Mouse (Mus musculus): ENCODE results near the gene Lrp2bp. TPM values are rescaled to one million over a fixed set of nuclear protein-coding genes. Genes with fewer than 3 reads are reported as not detected.
A peak's percentile ranks its signal among the peaks of the same experiment; 100 is the strongest.

Gene Lrp2bp
- polyA plus RNA-seq, 1 experiment from 2014 or later, result 0.89 TPM

DNA sequence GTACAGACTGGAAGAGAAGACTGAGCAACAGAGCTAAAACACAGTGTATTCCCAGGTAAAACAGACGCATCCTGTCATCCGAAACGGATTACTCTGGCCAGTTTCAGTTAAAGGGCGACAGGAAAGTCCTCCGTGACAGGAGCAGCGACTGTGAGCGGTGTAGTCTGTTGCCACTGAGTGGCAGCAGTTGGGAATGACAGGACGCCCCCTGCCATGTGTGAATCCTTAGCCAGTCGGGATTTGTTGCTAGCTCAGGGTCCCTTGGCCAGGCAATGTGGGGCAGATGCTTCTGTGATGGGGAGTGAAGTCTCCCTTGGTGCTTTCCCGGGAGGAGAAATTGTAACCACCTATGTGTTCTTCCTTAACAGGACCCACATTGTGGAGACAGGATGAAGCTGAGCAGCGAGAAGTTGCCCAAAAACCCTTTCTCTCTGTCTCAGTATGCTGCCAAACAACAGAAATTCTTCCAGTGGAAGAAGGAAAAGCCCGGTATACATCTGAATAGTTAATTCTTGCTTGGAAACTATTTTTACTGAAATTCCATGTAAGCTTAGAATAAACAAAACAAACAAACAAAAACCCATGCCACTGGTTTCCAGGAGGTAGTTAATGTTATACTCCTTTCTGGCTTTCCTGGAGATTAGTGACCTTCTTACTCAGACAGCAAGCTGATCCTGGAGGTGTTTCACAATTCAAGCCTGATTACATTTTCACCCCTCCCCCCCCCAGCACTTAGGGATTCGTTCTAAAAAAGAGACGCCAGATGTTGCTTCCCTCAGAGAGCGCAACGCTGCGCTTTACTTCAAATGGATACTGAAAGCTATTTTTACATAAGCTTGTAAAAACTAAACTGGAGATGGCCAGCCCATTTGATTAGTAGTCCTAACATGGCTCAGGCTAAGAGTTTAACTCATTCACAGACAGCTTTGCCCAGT lies 11.9 kb downstream of the Lrp2bp start:
- H3K4me3 ChIP-seq (ENCODE audit: low read depth, low read length), result peak overlapping the region; percentile 16; the same call in 1 of the 2 replicates
- WGBS (ENCODE audit: insufficient replicate concordance), result 10% methylated on average over 17 of the region's 17 CpGs
- H3K27ac ChIP-seq (ENCODE audit: low read depth, low read length), result peak overlapping the region; percentile 42; the same call in 1 of the 2 replicates
- peak; percentile 68; the same call in 1 of the 2 replicates for ATAC-seq (replicated peaks; ENCODE audit: insufficient number of reproducible peaks, low FRiP score, low TSS enrichment)
- H3K36me3 ChIP-seq (ENCODE audit: control insufficient read depth, insufficient read depth, low read length), result no peaks in the 10 kb centered on the region
- H3K27me3 ChIP-seq (ENCODE audit: control insufficient read depth, insufficient read depth, low read length), result no peaks in the 10 kb centered on the region
- peak overlapping the region; percentile 56 for H3K9ac ChIP-seq (ENCODE audit: low read depth, low read length)
- no peaks in the 10 kb centered on the region for H3K9me3 ChIP-seq (replicated peaks; ENCODE audit: control insufficient read depth, low read length)
- H3K4me1 ChIP-seq (ENCODE audit: control insufficient read depth, insufficient read depth, low read length), result peaks cover 10% of the 10 kb centered on the region; the same call in 1 of the 2 replicates
- peak overlapping the region; percentile 60 for H3K4me2 ChIP-seq

DNA sequence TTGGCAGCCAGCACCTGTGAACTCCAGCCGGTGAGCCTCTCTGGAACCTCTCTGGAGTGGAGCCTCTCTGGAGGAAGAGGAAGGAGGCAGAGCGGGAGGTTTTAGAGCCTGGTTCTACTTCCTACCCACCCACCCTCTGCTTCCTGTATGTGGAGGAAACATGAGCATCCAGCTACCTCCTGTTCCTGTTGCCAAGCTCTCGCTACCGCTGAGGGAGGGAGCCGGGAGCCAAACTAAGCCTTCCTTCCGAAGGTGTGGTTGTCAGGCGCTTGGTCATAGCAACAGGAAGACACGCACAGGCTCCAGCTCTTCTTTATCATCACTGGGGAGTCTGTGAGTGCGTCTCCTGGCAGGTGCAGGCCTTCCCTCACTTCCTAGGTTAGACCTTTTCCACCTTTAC lies 23.1 kb downstream of the Lrp2bp start:
- Histone ChIP-seq H3K9ac (ENCODE audit: low read depth, low read length) (no peak overlapping the region), H3K4me1 (ENCODE audit: control insufficient read depth, insufficient read depth, low read length) (0 out of 2 replicates have a peak, but pooled peaks cover 6% of the 10 kb centered on the region), H3K4me2 (no peak overlapping the region), H3K27ac (ENCODE audit: low read depth, low read length) (no peak overlapping the region), H3K36me3 (ENCODE audit: control insufficient read depth, insufficient read depth, low read length) (no peaks in the 10 kb centered on the region), H3K4me3 (ENCODE audit: low read depth, low read length) (no peak overlapping the region), H3K9me3 (replicated peaks; ENCODE audit: control insufficient read depth, low read length) (no peaks in the 10 kb centered on the region), H3K27me3 (ENCODE audit: control insufficient read depth, insufficient read depth, low read length) (no peaks in the 10 kb centered on the region)
- ATAC-seq (replicated peaks; ENCODE audit: insufficient number of reproducible peaks, low FRiP score, low TSS enrichment), result no peak
- 77% methylated on average over 9 of the region's 9 CpGs for WGBS (ENCODE audit: insufficient replicate concordance)

DNA sequence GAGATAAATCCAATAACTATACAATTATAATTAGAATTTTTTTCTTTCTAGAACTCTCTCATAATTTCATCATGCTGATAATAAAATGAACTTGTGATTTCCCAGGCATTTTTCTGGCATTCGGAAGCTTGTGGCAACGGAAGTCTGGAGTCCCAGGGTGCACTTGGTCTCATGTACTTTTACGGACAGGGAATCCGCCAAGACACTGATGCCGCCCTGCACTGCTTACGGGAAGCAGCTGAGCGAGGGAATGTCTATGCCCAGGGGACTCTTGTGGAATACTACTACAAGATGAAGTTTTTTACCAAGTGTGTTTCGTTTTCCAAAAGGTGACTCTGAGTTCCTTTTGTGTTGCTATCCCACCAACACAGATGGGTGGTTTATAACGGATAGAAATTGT lies 23.7 kb downstream of the Lrp2bp start:
- H3K4me1 ChIP-seq (ENCODE audit: control insufficient read depth, insufficient read depth, low read length), result 0 out of 2 replicates have a peak, but pooled peaks cover 6% of the 10 kb centered on the region
- no peaks in the 10 kb centered on the region for H3K9me3 ChIP-seq (replicated peaks; ENCODE audit: control insufficient read depth, low read length)
- H3K27ac ChIP-seq (ENCODE audit: low read depth, low read length), result no peak overlapping the region
- no peak overlapping the region for H3K4me2 ChIP-seq
- no peaks in the 10 kb centered on the region for H3K27me3 ChIP-seq (ENCODE audit: control insufficient read depth, insufficient read depth, low read length)
- no peak overlapping the region for H3K9ac ChIP-seq (ENCODE audit: low read depth, low read length)
- H3K4me3 ChIP-seq (ENCODE audit: low read depth, low read length), result no peak overlapping the region
- H3K36me3 ChIP-seq (ENCODE audit: control insufficient read depth, insufficient read depth, low read length), result no peaks in the 10 kb centered on the region
- no peak for ATAC-seq (replicated peaks; ENCODE audit: insufficient number of reproducible peaks, low FRiP score, low TSS enrichment)
- WGBS (ENCODE audit: insufficient replicate concordance), result 89% methylated on average over 9 of the region's 9 CpGs

DNA sequence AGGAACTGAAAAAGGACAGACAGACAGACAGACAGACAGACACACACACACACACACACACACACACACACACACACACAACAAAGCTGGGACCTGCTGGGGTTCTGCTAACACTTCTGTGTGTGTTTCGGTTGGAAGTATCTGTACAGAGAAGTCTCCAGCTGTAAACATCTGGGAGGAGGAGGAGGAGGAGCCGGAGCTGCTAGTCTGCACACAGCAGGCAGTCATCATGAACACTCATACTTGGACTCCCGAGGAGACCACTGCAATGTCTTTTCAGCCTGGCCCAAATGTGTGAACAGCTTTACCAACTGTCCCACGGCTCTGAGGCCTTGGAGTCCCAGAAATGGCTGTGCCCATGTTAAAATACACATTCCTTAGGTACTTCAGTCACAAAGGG lies 25.3 kb downstream of the Lrp2bp start:
- no peak overlapping the region for H3K9ac ChIP-seq (ENCODE audit: low read depth, low read length)
- no peak overlapping the region for H3K4me2 ChIP-seq
- H3K27ac ChIP-seq (ENCODE audit: low read depth, low read length), result no peak overlapping the region
- no peaks in the 10 kb centered on the region for H3K27me3 ChIP-seq (ENCODE audit: control insufficient read depth, insufficient read depth, low read length)
- H3K4me1 ChIP-seq (ENCODE audit: control insufficient read depth, insufficient read depth, low read length), result 0 out of 2 replicates have a peak, but pooled peaks cover 6% of the 10 kb centered on the region
- no peak for ATAC-seq (replicated peaks; ENCODE audit: insufficient number of reproducible peaks, low FRiP score, low TSS enrichment)
- no peaks in the 10 kb centered on the region for H3K9me3 ChIP-seq (replicated peaks; ENCODE audit: control insufficient read depth, low read length)
- 42% methylated on average over 4 of the region's 4 CpGs for WGBS (ENCODE audit: insufficient replicate concordance)
- no peak overlapping the region for H3K4me3 ChIP-seq (ENCODE audit: low read depth, low read length)
- H3K36me3 ChIP-seq (ENCODE audit: control insufficient read depth, insufficient read depth, low read length), result no peaks in the 10 kb centered on the region

DNA sequence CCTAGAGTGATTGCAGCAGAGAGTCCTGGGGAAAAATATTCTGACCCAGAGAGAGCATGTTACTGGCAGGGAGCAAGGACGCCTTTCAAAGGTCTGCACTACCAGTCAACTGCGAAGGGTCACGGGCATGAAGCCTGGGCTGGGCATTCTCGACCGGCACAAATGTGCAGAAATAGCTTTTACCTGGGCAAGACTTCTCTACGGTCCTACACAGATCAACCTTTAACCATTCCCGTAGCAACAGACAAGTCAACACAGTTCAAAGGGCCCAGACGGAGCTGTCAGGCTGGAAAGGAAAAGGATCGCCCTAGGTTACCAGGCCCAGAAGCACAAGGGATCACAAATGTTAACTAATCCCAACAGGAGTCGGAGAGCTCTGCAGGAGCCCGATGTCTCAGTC lies 37.1 kb downstream of the Lrp2bp start:
- ATAC-seq (replicated peaks; ENCODE audit: insufficient number of reproducible peaks, low FRiP score, low TSS enrichment), result no peak
- no peak overlapping the region for H3K4me2 ChIP-seq
- H3K36me3 ChIP-seq (ENCODE audit: control insufficient read depth, insufficient read depth, low read length), result 0 out of 2 replicates have a peak, but pooled peaks cover 4% of the 10 kb centered on the region
- no peak overlapping the region for H3K9ac ChIP-seq (ENCODE audit: low read depth, low read length)
- H3K27me3 ChIP-seq (ENCODE audit: control insufficient read depth, insufficient read depth, low read length), result no peaks in the 10 kb centered on the region
- peaks cover 6% of the 10 kb centered on the region; the same call in 1 of the 2 replicates for H3K4me1 ChIP-seq (ENCODE audit: control insufficient read depth, insufficient read depth, low read length)
- 75% methylated on average over 11 of the region's 11 CpGs for WGBS (ENCODE audit: insufficient replicate concordance)
- H3K4me3 ChIP-seq (ENCODE audit: low read depth, low read length), result no peak overlapping the region
- H3K27ac ChIP-seq (ENCODE audit: low read depth, low read length), result no peak overlapping the region
- H3K9me3 ChIP-seq (replicated peaks; ENCODE audit: control insufficient read depth, low read length), result no peaks in the 10 kb centered on the region

DNA sequence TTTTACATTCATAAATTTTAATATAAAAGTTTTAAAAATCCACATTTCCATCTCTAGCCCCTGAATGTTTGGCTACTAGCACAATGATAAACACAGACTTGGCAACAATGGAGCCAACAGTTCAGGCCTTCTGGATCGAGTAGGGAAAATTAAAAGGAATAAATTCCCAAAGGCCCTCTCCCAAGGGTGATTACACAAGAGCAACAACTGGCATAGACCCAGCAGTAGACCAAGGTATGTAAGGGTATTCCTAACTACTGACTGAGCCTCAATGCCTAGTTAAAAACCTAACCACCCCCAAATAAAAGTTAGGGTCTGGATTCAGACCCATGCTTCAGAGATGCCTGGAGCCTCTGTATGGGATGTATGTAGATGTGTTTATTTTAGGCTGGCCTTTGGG lies 40.6 kb downstream of the Lrp2bp start:
- ATAC-seq (replicated peaks; ENCODE audit: insufficient number of reproducible peaks, low FRiP score, low TSS enrichment), result no peak
- 85% methylated on average over 1 of the region's 1 CpGs for WGBS (ENCODE audit: insufficient replicate concordance)
- H3K36me3 ChIP-seq (ENCODE audit: control insufficient read depth, insufficient read depth, low read length), result 0 out of 2 replicates have a peak, but pooled peaks cover 4% of the 10 kb centered on the region
- H3K27ac ChIP-seq (ENCODE audit: low read depth, low read length), result no peak overlapping the region
- no peak overlapping the region for H3K4me2 ChIP-seq
- peaks cover 6% of the 10 kb centered on the region; the same call in 1 of the 2 replicates for H3K4me1 ChIP-seq (ENCODE audit: control insufficient read depth, insufficient read depth, low read length)
- no peaks in the 10 kb centered on the region for H3K9me3 ChIP-seq (replicated peaks; ENCODE audit: control insufficient read depth, low read length)
- no peak overlapping the region for H3K4me3 ChIP-seq (ENCODE audit: low read depth, low read length)
- no peaks in the 10 kb centered on the region for H3K27me3 ChIP-seq (ENCODE audit: control insufficient read depth, insufficient read depth, low read length)
- no peak overlapping the region for H3K9ac ChIP-seq (ENCODE audit: low read depth, low read length)

DNA sequence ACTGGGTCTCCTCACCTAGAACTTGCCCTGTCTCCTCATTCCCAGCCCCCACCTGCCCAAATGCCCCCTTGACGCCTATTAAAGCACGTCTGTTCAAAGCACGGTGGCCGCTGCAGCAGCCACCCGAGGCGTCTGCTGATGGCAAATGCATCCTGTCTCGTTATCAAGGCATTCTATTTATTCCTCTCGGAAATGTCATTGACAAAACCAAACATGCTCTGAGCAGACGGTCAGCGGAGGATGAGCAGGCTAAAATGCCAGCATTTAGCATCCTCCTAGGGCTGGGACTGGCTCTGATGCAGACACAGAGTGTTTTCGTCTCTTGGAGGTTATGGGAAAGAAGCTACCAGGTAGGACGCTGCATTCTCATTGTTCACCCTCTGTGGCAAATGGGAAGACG lies 41.2 kb downstream of the Lrp2bp start:
- H3K4me2 ChIP-seq, result no peak overlapping the region
- peaks cover 6% of the 10 kb centered on the region; the same call in 1 of the 2 replicates for H3K4me1 ChIP-seq (ENCODE audit: control insufficient read depth, insufficient read depth, low read length)
- 39% methylated on average over 13 of the region's 13 CpGs for WGBS (ENCODE audit: insufficient replicate concordance)
- no peak overlapping the region for H3K9ac ChIP-seq (ENCODE audit: low read depth, low read length)
- no peak overlapping the region; the same call in 1 of the 2 replicates for H3K4me3 ChIP-seq (ENCODE audit: low read depth, low read length)
- H3K27me3 ChIP-seq (ENCODE audit: control insufficient read depth, insufficient read depth, low read length), result no peaks in the 10 kb centered on the region
- no peak overlapping the region for H3K27ac ChIP-seq (ENCODE audit: low read depth, low read length)
- H3K9me3 ChIP-seq (replicated peaks; ENCODE audit: control insufficient read depth, low read length), result no peaks in the 10 kb centered on the region
- 0 out of 2 replicates have a peak, but pooled peaks cover 4% of the 10 kb centered on the region for H3K36me3 ChIP-seq (ENCODE audit: control insufficient read depth, insufficient read depth, low read length)
- ATAC-seq (replicated peaks; ENCODE audit: insufficient number of reproducible peaks, low FRiP score, low TSS enrichment), result no peak

DNA sequence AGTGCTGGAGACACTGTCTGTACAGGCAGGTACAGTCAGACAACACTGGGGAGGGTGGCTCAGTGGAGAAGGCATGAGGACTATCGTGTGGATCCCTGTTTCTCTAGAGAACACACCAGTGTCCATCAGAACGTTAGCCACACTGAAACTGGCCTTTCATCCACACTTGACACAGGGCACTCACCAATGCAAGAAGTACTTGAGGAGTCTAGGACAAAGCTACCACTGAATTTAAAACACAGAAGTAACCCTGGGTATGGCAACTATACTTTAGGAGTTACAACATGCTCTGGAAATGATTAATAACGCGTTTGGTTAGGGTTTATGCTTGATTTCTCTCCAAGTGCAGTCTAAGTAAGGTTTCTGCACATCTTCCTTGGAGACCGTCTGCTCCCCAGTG lies 73.7 kb downstream of the Lrp2bp start:
- H3K4me1 ChIP-seq (ENCODE audit: control insufficient read depth, insufficient read depth, low read length), result no peaks in the 10 kb centered on the region
- no peak overlapping the region for H3K9ac ChIP-seq (ENCODE audit: low read depth, low read length)
- H3K27ac ChIP-seq (ENCODE audit: low read depth, low read length), result no peak overlapping the region
- H3K4me2 ChIP-seq, result no peak overlapping the region
- H3K27me3 ChIP-seq (ENCODE audit: control insufficient read depth, insufficient read depth, low read length), result no peaks in the 10 kb centered on the region
- H3K36me3 ChIP-seq (ENCODE audit: control insufficient read depth, insufficient read depth, low read length), result peaks cover 2% of the 10 kb centered on the region; the same call in 1 of the 2 replicates
- no peak for ATAC-seq (replicated peaks; ENCODE audit: insufficient number of reproducible peaks, low FRiP score, low TSS enrichment)
- no peaks in the 10 kb centered on the region for H3K9me3 ChIP-seq (replicated peaks; ENCODE audit: control insufficient read depth, low read length)
- H3K4me3 ChIP-seq (ENCODE audit: low read depth, low read length), result no peak overlapping the region
- WGBS (ENCODE audit: insufficient replicate concordance), result 77% methylated on average over 5 of the region's 5 CpGs

All from heart, embryonic 11.5 days (tissue).